Comparison of ENCODE assay signal across 18 mouse cellular contexts in genomic region chr14:12436903-12437368, GRCm38 (mm10).
DNase-seq lines count a peak whose midpoint lies in the region; ATAC-seq and TF ChIP-seq lines count a peak whose summit lies in the region.
"Had no signal": no experiment of that assay in that cellular context is flagged by ENCODE, and none has a peak within 500 bp of the region (broad histone marks: within the 10 kb centered on the region; RNA-seq: fewer than 3 reads in every experiment).

No protein-coding gene starts in this region.

- no peaks in the 10 kb centered on the region for H3K36me3 ChIP-seq in kidney, embryonic 15.5 days
- no peaks in the 10 kb centered on the region for H3K36me3 ChIP-seq in ES-Bruce4 (ENCODE audit: control insufficient read depth, insufficient read depth, low read length, poor library complexity, severe bottlenecking)
- H3K36me3 ChIP-seq in forebrain, embryonic 15.5 days, result no peaks in the 10 kb centered on the region
- no peaks in the 10 kb centered on the region for H3K36me3 ChIP-seq in liver, postnatal 0 days (replicated peaks; ENCODE audit: insufficient read depth, low read length)
- H3K36me3 ChIP-seq: heart, embryonic 10.5 days; liver, embryonic 13.5 days; midbrain, embryonic 12.5 days; stomach, embryonic 15.5 days had no signal

- 74% methylated on average over 14 of the region's 14 CpGs for WGBS in kidney, embryonic 15.5 days
- 72% methylated on average over 14 of the region's 14 CpGs for WGBS in forebrain, embryonic 15.5 days
- 67% methylated on average over 14 of the region's 14 CpGs for WGBS in liver, postnatal 0 days (ENCODE audit: insufficient replicate concordance)

- no peaks in the 10 kb centered on the region for H3K9me3 ChIP-seq in kidney, embryonic 15.5 days (replicated peaks)
- H3K9me3 ChIP-seq in ES-Bruce4 (replicated peaks; ENCODE audit: control insufficient read depth, insufficient read depth, low read length, poor library complexity, severe bottlenecking), result no peaks in the 10 kb centered on the region
- no peaks in the 10 kb centered on the region for H3K9me3 ChIP-seq in forebrain, embryonic 15.5 days
- no peaks in the 10 kb centered on the region for H3K9me3 ChIP-seq in liver, postnatal 0 days (ENCODE audit: low read length)
- H3K9me3 ChIP-seq: heart, embryonic 10.5 days; liver, embryonic 13.5 days; midbrain, embryonic 12.5 days; stomach, embryonic 15.5 days had no signal

- H3K27ac ChIP-seq in kidney, embryonic 15.5 days, result no peak overlapping the region
- no peak overlapping the region for H3K27ac ChIP-seq in ES-Bruce4 (ENCODE audit: insufficient read depth, low read length)
- peak overlapping the region; percentile 66 for H3K27ac ChIP-seq in forebrain, embryonic 15.5 days (replicated peaks)
- no peak overlapping the region for H3K27ac ChIP-seq in liver, postnatal 0 days (ENCODE audit: low read depth)
- H3K27ac ChIP-seq: heart, embryonic 10.5 days; hindbrain, postnatal 0 days; liver, embryonic 13.5 days; midbrain, embryonic 12.5 days; stomach, embryonic 15.5 days had no signal

- intact Hi-C loops in left cerebral cortex, postnatal 14 days (cut with DNase I), result loop anchor here (5.0 kb wide), 1 partner anchor 95 kb away; no protein-coding TSS in a partner anchor

- no peak overlapping the region for H3K4me2 ChIP-seq in kidney, embryonic 15.5 days
- H3K4me2 ChIP-seq in forebrain, embryonic 15.5 days (replicated peaks), result no peak overlapping the region
- H3K4me2 ChIP-seq in liver, postnatal 0 days (ENCODE audit: low read depth, low read length), result no peak overlapping the region
- H3K4me2 ChIP-seq: liver, embryonic 13.5 days; midbrain, embryonic 12.5 days; stomach, embryonic 15.5 days had no signal

- no peak overlapping the region for H3K4me3 ChIP-seq in kidney, embryonic 15.5 days (replicated peaks)
- H3K4me3 ChIP-seq in ES-Bruce4 (ENCODE audit: low read depth, low read length), result no peak overlapping the region
- no peak overlapping the region for H3K4me3 ChIP-seq in forebrain, embryonic 15.5 days
- H3K4me3 ChIP-seq in liver, postnatal 0 days (ENCODE audit: low read depth, low read length), result no peak overlapping the region
- H3K4me3 ChIP-seq: heart, embryonic 10.5 days; liver, embryonic 13.5 days; midbrain, embryonic 12.5 days; stomach, embryonic 15.5 days had no signal

- DNase-seq in kidney, postnatal 4 days, result no peak
- DNase-seq in left cerebral cortex, postnatal 14 days (ENCODE audit: low spot score in 2 of 2), result peak; percentile 19 to 35
- DNase-seq in liver, postnatal 0 days, result no peak
- no peak for DNase-seq in embryo, embryonic 9.5 days (ENCODE audit: extremely low spot score)
- no peak for DNase-seq in embryo, embryonic 10.5 days (ENCODE audit: low spot score)
- DNase-seq: B cell, adult 2 months; cerebellum, adult 9-11 months; gastrocnemius, postnatal 25 days; heart, postnatal 14 days; kidney, adult 2 months; liver, embryonic 13.5 days had no signal

- 0 out of 2 replicates have a peak, but pooled peaks have one; percentile 66 for ATAC-seq in kidney, embryonic 15.5 days (replicated peaks; ENCODE audit: low FRiP score)
- peak; percentile 75 for ATAC-seq in forebrain, embryonic 15.5 days (replicated peaks)
- ATAC-seq in liver, postnatal 0 days, result no peak
- ATAC-seq: hindbrain, postnatal 0 days had no signal

- H3K9ac ChIP-seq in kidney, embryonic 15.5 days, result no peak overlapping the region
- H3K9ac ChIP-seq in ES-Bruce4 (ENCODE audit: low read depth, poor library complexity, severe bottlenecking), result 0 out of 2 replicates have a peak overlapping the region, but pooled peaks have one; percentile 7
- no peak overlapping the region for H3K9ac ChIP-seq in forebrain, embryonic 15.5 days (replicated peaks)
- no peak overlapping the region for H3K9ac ChIP-seq in liver, postnatal 0 days (replicated peaks)
- H3K9ac ChIP-seq: liver, embryonic 13.5 days; midbrain, embryonic 12.5 days; stomach, embryonic 15.5 days had no signal

- TF ChIP-seq POLR2A in ES-Bruce4 (IDR thresholded peaks at IDR 0.05; ENCODE audit: insufficient read depth, low read length), result no peak

- H3K4me1 ChIP-seq in kidney, embryonic 15.5 days, result no peaks in the 10 kb centered on the region
- no peaks in the 10 kb centered on the region for H3K4me1 ChIP-seq in ES-Bruce4 (ENCODE audit: control insufficient read depth, insufficient read depth, low read length)
- no peaks in the 10 kb centered on the region for H3K4me1 ChIP-seq in forebrain, embryonic 15.5 days
- no peaks in the 10 kb centered on the region for H3K4me1 ChIP-seq in liver, postnatal 0 days (ENCODE audit: insufficient read depth)
- H3K4me1 ChIP-seq: liver, embryonic 13.5 days; stomach, embryonic 15.5 days had no signal

- no peaks in the 10 kb centered on the region for H3K27me3 ChIP-seq in kidney, embryonic 15.5 days
- no peaks in the 10 kb centered on the region for H3K27me3 ChIP-seq in ES-Bruce4 (ENCODE audit: control insufficient read depth, insufficient read depth, low read length, poor library complexity, severe bottlenecking)
- H3K27me3 ChIP-seq in forebrain, embryonic 15.5 days, result no peaks in the 10 kb centered on the region
- H3K27me3 ChIP-seq in liver, postnatal 0 days (ENCODE audit: insufficient read depth, low read length), result no peaks in the 10 kb centered on the region
- H3K27me3 ChIP-seq: liver, embryonic 13.5 days; midbrain, embryonic 12.5 days; stomach, embryonic 15.5 days had no signal

- no peak for TF ChIP-seq EP300 in ES-Bruce4 (IDR thresholded peaks at IDR 0.05; ENCODE audit: insufficient read depth, low read depth, low read length)
- no peak for TF ChIP-seq EP300 in liver, postnatal 0 days (IDR thresholded peaks at IDR 0.05; ENCODE audit: low read depth)

- TF ChIP-seq CTCF in ES-Bruce4 (IDR thresholded peaks at IDR 0.05; ENCODE audit: low read depth, low read length), result no peak
- no peak for TF ChIP-seq CTCF in liver, postnatal 0 days (IDR thresholded peaks at IDR 0.05; ENCODE audit: low read depth)

Comparison
In these comparisons a context has a peak if more than half of its experiments do, and no peak if none do; other contexts are left out.
1. DNase-seq: peak in left cerebral cortex, postnatal 14 days (2 of 2); none in kidney, postnatal 4 days (0 of 2), liver, postnatal 0 days (single experiment), embryo, embryonic 9.5 days (single experiment) and embryo, embryonic 10.5 days (single experiment).